Comparison of ENCODE assay signal across 8 mouse cellular contexts in genomic region chr8:104641426-104642323, GRCm38 (mm10). TPM values are rescaled to one million over a fixed set of nuclear protein-coding genes. Genes with fewer than 3 reads are reported as not detected.
DNase-seq lines count a peak whose midpoint lies in the region; ATAC-seq lines count a peak whose summit lies in the region.

Gene Ciao2b, minus strand, starts transcription at chr8:104641965.

- H3K36me3 ChIP-seq in heart, embryonic 13.5 days = peaks cover 34% of the 10 kb centered on the region
- H3K36me3 ChIP-seq in liver, embryonic 12.5 days = peaks cover 27% of the 10 kb centered on the region
- 0 out of 2 replicates have a peak, but pooled peaks cover 2% of the 10 kb centered on the region for H3K36me3 ChIP-seq in stomach, embryonic 15.5 days

- H3K4me1 ChIP-seq in heart, embryonic 13.5 days = peaks cover 20% of the 10 kb centered on the region
- H3K4me1 ChIP-seq in liver, embryonic 12.5 days = peaks cover 35% of the 10 kb centered on the region
- H3K4me1 ChIP-seq in stomach, embryonic 15.5 days = peaks cover 10% of the 10 kb centered on the region

- peak within 1 kb of the TSS; percentile 95 for H3K4me3 ChIP-seq in heart, embryonic 13.5 days
- H3K4me3 ChIP-seq in liver, embryonic 12.5 days = peak within 1 kb of the TSS; percentile 89
- peak within 1 kb of the TSS; percentile 78 for H3K4me3 ChIP-seq in stomach, embryonic 15.5 days (replicated peaks)

- WGBS in heart, embryonic 13.5 days = under 1% methylated on average over 66 of the region's 66 CpGs
- WGBS in liver, embryonic 12.5 days (ENCODE audit: insufficient replicate concordance) = under 1% methylated on average over 66 of the region's 66 CpGs
- under 1% methylated on average over 66 of the region's 66 CpGs for WGBS in stomach, embryonic 15.5 days

- no peaks in the 10 kb centered on the region for H3K9me3 ChIP-seq in heart, embryonic 13.5 days
- H3K9me3 ChIP-seq in liver, embryonic 12.5 days (replicated peaks) = no peaks in the 10 kb centered on the region
- H3K9me3 ChIP-seq in stomach, embryonic 15.5 days = no peaks in the 10 kb centered on the region

- peak within 1 kb of the TSS; percentile 88 for H3K4me2 ChIP-seq in heart, embryonic 13.5 days
- H3K4me2 ChIP-seq in liver, embryonic 12.5 days = peak within 1 kb of the TSS; percentile 89
- H3K4me2 ChIP-seq in stomach, embryonic 15.5 days = peak within 1 kb of the TSS; percentile 83

- ATAC-seq in erythroid progenitor cell, adult 5-6 weeks (replicated peaks; ENCODE audit: low FRiP score, poor library complexity, severe bottlenecking) = peak; percentile 92
- peak; percentile 78; the same call in 1 of the 2 replicates for ATAC-seq in heart, embryonic 13.5 days (ENCODE audit: extremely low read depth, insufficient number of reproducible peaks, low FRiP score, low TSS enrichment)
- ATAC-seq in liver, embryonic 12.5 days = peak; percentile 94
- peak; percentile 93 for ATAC-seq in stomach, embryonic 15.5 days (ENCODE audit: insufficient read depth, low FRiP score, low read depth)

- peak within 1 kb of the TSS; percentile 83 for H3K27ac ChIP-seq in heart, embryonic 13.5 days (replicated peaks)
- H3K27ac ChIP-seq in liver, embryonic 12.5 days = peak within 1 kb of the TSS; percentile 42
- peak within 1 kb of the TSS; percentile 70 for H3K27ac ChIP-seq in stomach, embryonic 15.5 days

- peak within 1 kb of the TSS; percentile 95 for H3K9ac ChIP-seq in heart, embryonic 13.5 days
- peak within 1 kb of the TSS; percentile 82 for H3K9ac ChIP-seq in liver, embryonic 12.5 days
- H3K9ac ChIP-seq in stomach, embryonic 15.5 days = peak within 1 kb of the TSS; percentile 68

- peak; percentile 88 for DNase-seq in CD4-positive helper T cell, adult 2 months (ENCODE audit: low read depth, low spot score)
- DNase-seq in brain, embryonic 18.5 days (ENCODE audit: low read depth, low spot score) = peak; percentile 83
- peak; percentile 94 for DNase-seq in kidney, postnatal 10 days
- DNase-seq in natural killer cell, adult 2 months (ENCODE audit: low spot score in 2 of 2) = peak; percentile 41 to 55

- no peaks in the 10 kb centered on the region for H3K27me3 ChIP-seq in heart, embryonic 13.5 days (replicated peaks)
- H3K27me3 ChIP-seq in liver, embryonic 12.5 days (replicated peaks) = no peaks in the 10 kb centered on the region
- H3K27me3 ChIP-seq in stomach, embryonic 15.5 days (replicated peaks) = no peaks in the 10 kb centered on the region

RNA-seq across cellular contexts. Expression of gene Ciao2b, which starts in this region (rescaled TPM):
- total RNA-seq in erythroid progenitor cell, adult 5-6 weeks (2015; ENCODE audit: low replicate concordance) = 9.7 and 18.9 TPM in 2 replicates
- total RNA-seq in erythroid progenitor cell, adult 5-6 weeks (2017; ENCODE audit: low replicate concordance) = 8.1 and 10.8 TPM in 2 replicates
- 186 and 228 TPM in 2 replicates for polyA plus RNA-seq in heart, embryonic 13.5 days (2015; fragmentation: Nextera tagmentation; extraction: Ambion mirVana)
- 71.8 and 74.7 TPM in 2 replicates for polyA plus RNA-seq in liver, embryonic 12.5 days (2016; fragmentation: Nextera tagmentation; extraction: Ambion mirVana)
- polyA plus RNA-seq in stomach, embryonic 15.5 days (2015; fragmentation: Nextera tagmentation; extraction: Ambion mirVana) = 93.3 and 95.5 TPM in 2 replicates

Comparison
In these comparisons a context has a peak if more than half of its experiments do, and no peak if none do; other contexts are left out.
1. Peak in every context shown above with its lines: DNase-seq, ATAC-seq, H3K4me3 ChIP-seq and H3K27ac ChIP-seq.